Mouse (Mus musculus): ENCODE measurements at regions not wholly inside any gene's neighbourhood (a gene's known extent, or its start where the extent isn't known, plus 50 kb on each side); places are given as distances from the start of the nearest gene placed in this dataset.

- H3K4me1 ChIP-seq (replicated peaks) = no peaks in the 10 kb centered on the region
- H3K4me3 ChIP-seq (replicated peaks) = no peak overlapping the region
- 86% methylated on average over 2 of the region's 2 CpGs for WGBS
- H3K4me2 ChIP-seq (replicated peaks) = no peak overlapping the region
- no peak for ATAC-seq
- H3K27ac ChIP-seq = no peak overlapping the region
- no peak overlapping the region for H3K9ac ChIP-seq (replicated peaks)
- no peaks in the 10 kb centered on the region for H3K9me3 ChIP-seq
- H3K36me3 ChIP-seq = no peaks in the 10 kb centered on the region
- H3K27me3 ChIP-seq = no peaks in the 10 kb centered on the region
These were observed 196.4 kb upstream of the Dcbld2 start for GRCm38 (mm10) chr16:58211872-58212271.

- Histone ChIP-seq H3K9me3 (no peaks in the 10 kb centered on the region), H3K4me1 (replicated peaks) (no peaks in the 10 kb centered on the region), H3K4me3 (replicated peaks) (no peak overlapping the region), H3K36me3 (no peaks in the 10 kb centered on the region), H3K4me2 (replicated peaks) (no peak overlapping the region), H3K27me3 (no peaks in the 10 kb centered on the region), H3K9ac (replicated peaks) (no peak overlapping the region), H3K27ac (no peak overlapping the region)
- no peak for ATAC-seq
These were observed 173.6 kb upstream of the Dcbld2 start for GRCm38 (mm10) chr16:58234686-58235085.

- Histone ChIP-seq H3K27ac (no peak overlapping the region), H3K4me3 (replicated peaks) (no peak overlapping the region), H3K9ac (replicated peaks) (no peak overlapping the region), H3K36me3 (no peaks in the 10 kb centered on the region), H3K27me3 (no peaks in the 10 kb centered on the region), H3K4me2 (replicated peaks) (no peak overlapping the region), H3K9me3 (no peaks in the 10 kb centered on the region), H3K4me1 (replicated peaks) (no peaks in the 10 kb centered on the region)
- 93% methylated on average over 1 of the region's 1 CpGs for WGBS
- ATAC-seq = no peak
These were observed 171.4 kb upstream of the Dcbld2 start for GRCm38 (mm10) chr16:58236857-58237256.

GRCm38 (mm10) chr16:58276281-58276680 is 132.0 kb upstream of the Dcbld2 start:
- H3K9ac ChIP-seq (replicated peaks) = no peak overlapping the region
- no peak overlapping the region for H3K4me3 ChIP-seq (replicated peaks)
- no peak overlapping the region for H3K4me2 ChIP-seq (replicated peaks)
- WGBS = 91% methylated on average over 3 of the region's 3 CpGs
- H3K9me3 ChIP-seq = no peaks in the 10 kb centered on the region
- H3K4me1 ChIP-seq (replicated peaks) = no peaks in the 10 kb centered on the region
- H3K36me3 ChIP-seq = no peaks in the 10 kb centered on the region
- H3K27me3 ChIP-seq = no peaks in the 10 kb centered on the region
- no peak overlapping the region for H3K27ac ChIP-seq
- ATAC-seq = no peak

GRCm38 (mm10) chr16:58281474-58281873 is 126.8 kb upstream of the Dcbld2 start:
- Histone ChIP-seq H3K9me3 (no peaks in the 10 kb centered on the region), H3K36me3 (no peaks in the 10 kb centered on the region), H3K4me3 (replicated peaks) (no peak overlapping the region), H3K4me1 (replicated peaks) (no peaks in the 10 kb centered on the region), H3K27me3 (no peaks in the 10 kb centered on the region), H3K9ac (replicated peaks) (no peak overlapping the region), H3K27ac (no peak overlapping the region), H3K4me2 (replicated peaks) (no peak overlapping the region)
- WGBS = 56% methylated on average over 3 of the region's 3 CpGs
- no peak for ATAC-seq

- Histone ChIP-seq H3K9ac (replicated peaks) (no peak overlapping the region), H3K9me3 (no peaks in the 10 kb centered on the region), H3K4me2 (replicated peaks) (no peak overlapping the region), H3K27ac (no peak overlapping the region), H3K27me3 (no peaks in the 10 kb centered on the region), H3K4me3 (replicated peaks) (no peak overlapping the region), H3K4me1 (replicated peaks) (no peaks in the 10 kb centered on the region), H3K36me3 (no peaks in the 10 kb centered on the region)
- 92% methylated on average over 3 of the region's 3 CpGs for WGBS
- no peak for ATAC-seq
These were observed 113.8 kb upstream of the Dcbld2 start for GRCm38 (mm10) chr16:58294457-58294856.

GRCm38 (mm10) chr16:58295128-58295527 is 113.1 kb upstream of the Dcbld2 start:
- ATAC-seq = no peak
- Histone ChIP-seq H3K4me2 (replicated peaks) (no peak overlapping the region), H3K36me3 (no peaks in the 10 kb centered on the region), H3K9me3 (no peaks in the 10 kb centered on the region), H3K4me1 (replicated peaks) (no peaks in the 10 kb centered on the region), H3K27ac (no peak overlapping the region), H3K9ac (replicated peaks) (no peak overlapping the region), H3K27me3 (no peaks in the 10 kb centered on the region), H3K4me3 (replicated peaks) (no peak overlapping the region)
- WGBS = 80% methylated on average over 1 of the region's 1 CpGs

GRCm38 (mm10) chr16:58299495-58299894 is 108.7 kb upstream of the Dcbld2 start:
- no peaks in the 10 kb centered on the region for H3K4me1 ChIP-seq (replicated peaks)
- no peak overlapping the region for H3K4me2 ChIP-seq (replicated peaks)
- ATAC-seq = peak; percentile 90
- no peaks in the 10 kb centered on the region for H3K9me3 ChIP-seq
- H3K27ac ChIP-seq = no peak overlapping the region
- no peaks in the 10 kb centered on the region for H3K27me3 ChIP-seq
- H3K9ac ChIP-seq (replicated peaks) = no peak overlapping the region
- no peak overlapping the region for H3K4me3 ChIP-seq (replicated peaks)
- no peaks in the 10 kb centered on the region for H3K36me3 ChIP-seq
- WGBS = 18% methylated on average over 4 of the region's 4 CpGs

- no peaks in the 10 kb centered on the region for H3K9me3 ChIP-seq
- no peak overlapping the region for H3K4me2 ChIP-seq (replicated peaks)
- WGBS = 89% methylated on average over 6 of the region's 6 CpGs
- no peaks in the 10 kb centered on the region for H3K36me3 ChIP-seq
- H3K27me3 ChIP-seq = no peaks in the 10 kb centered on the region
- no peak for ATAC-seq
- H3K4me3 ChIP-seq (replicated peaks) = no peak overlapping the region
- H3K4me1 ChIP-seq (replicated peaks) = no peaks in the 10 kb centered on the region
- H3K27ac ChIP-seq = no peak overlapping the region
- H3K9ac ChIP-seq (replicated peaks) = no peak overlapping the region
These were observed 108.1 kb upstream of the Dcbld2 start for GRCm38 (mm10) chr16:58300098-58300497.

GRCm38 (mm10) chr16:58303555-58303954 is 104.7 kb upstream of the Dcbld2 start:
- H3K4me3 ChIP-seq (replicated peaks) = no peak overlapping the region
- H3K4me2 ChIP-seq (replicated peaks) = no peak overlapping the region
- no peaks in the 10 kb centered on the region for H3K27me3 ChIP-seq
- no peaks in the 10 kb centered on the region for H3K9me3 ChIP-seq
- WGBS = 13% methylated on average over 5 of the region's 5 CpGs
- no peak overlapping the region for H3K27ac ChIP-seq
- no peaks in the 10 kb centered on the region for H3K4me1 ChIP-seq (replicated peaks)
- no peak overlapping the region for H3K9ac ChIP-seq (replicated peaks)
- H3K36me3 ChIP-seq = no peaks in the 10 kb centered on the region
- no peak for ATAC-seq

- H3K36me3 ChIP-seq = no peaks in the 10 kb centered on the region
- no peak overlapping the region for H3K4me2 ChIP-seq (replicated peaks)
- 0 out of 2 replicates have a peak, but pooled peaks cover 8% of the 10 kb centered on the region for H3K4me1 ChIP-seq (replicated peaks)
- no peak overlapping the region for H3K4me3 ChIP-seq (replicated peaks)
- H3K27ac ChIP-seq = no peak overlapping the region
- H3K9ac ChIP-seq (replicated peaks) = no peak overlapping the region
- peak; percentile 70; the same call in 1 of the 2 replicates for ATAC-seq
- no peaks in the 10 kb centered on the region for H3K27me3 ChIP-seq
- 35% methylated on average over 6 of the region's 6 CpGs for WGBS
- no peaks in the 10 kb centered on the region for H3K9me3 ChIP-seq
These were observed 91.3 kb upstream of the Dcbld2 start for GRCm38 (mm10) chr16:58316889-58317455.

- H3K9ac ChIP-seq (replicated peaks) = no peak overlapping the region
- H3K4me1 ChIP-seq (replicated peaks) = no peaks in the 10 kb centered on the region
- WGBS = 80% methylated on average over 3 of the region's 3 CpGs
- no peak overlapping the region for H3K4me3 ChIP-seq (replicated peaks)
- no peaks in the 10 kb centered on the region for H3K27me3 ChIP-seq
- H3K4me2 ChIP-seq (replicated peaks) = no peak overlapping the region
- no peaks in the 10 kb centered on the region for H3K9me3 ChIP-seq
- no peak overlapping the region for H3K27ac ChIP-seq
- ATAC-seq = no peak
- H3K36me3 ChIP-seq = no peaks in the 10 kb centered on the region
These were observed 77.2 kb upstream of the Dcbld2 start for GRCm38 (mm10) chr16:58331087-58331486.

- no peak overlapping the region for H3K27ac ChIP-seq
- WGBS = 91% methylated on average over 5 of the region's 5 CpGs
- no peak for ATAC-seq
- H3K36me3 ChIP-seq = no peaks in the 10 kb centered on the region
- no peak overlapping the region for H3K4me2 ChIP-seq (replicated peaks)
- no peaks in the 10 kb centered on the region for H3K27me3 ChIP-seq
- no peaks in the 10 kb centered on the region for H3K9me3 ChIP-seq
- no peaks in the 10 kb centered on the region for H3K4me1 ChIP-seq (replicated peaks)
- H3K4me3 ChIP-seq (replicated peaks) = no peak overlapping the region
- no peak overlapping the region for H3K9ac ChIP-seq (replicated peaks)
These were observed 64.3 kb upstream of the Dcbld2 start for GRCm38 (mm10) chr16:58343921-58344320.
